Mouse (Mus musculus) monocyte, adult 5-6 weeks (primary cell): Measurements from ENCODE around the gene Mboat2. TPM values are rescaled to one million over a fixed set of nuclear protein-coding genes. Genes with fewer than 3 reads are reported as not detected.

Experiments
- ATAC-seq: fragments of 153-309, 156-312 bp; replicated peaks from 2 replicates; pipeline ENCODE4 v1.8.0; 2017; ENCODE audit warnings: mild to moderate bottlenecking; ENCODE audit not compliant: low TSS enrichment, insufficient number of reproducible peaks, severe bottlenecking, poor library complexity, low FRiP score
- total RNA-seq: library from RNA; stranded (forward); fragments of 200-1000, 200-491, 200-594 nt; gene quantifications from 3 replicates; pipeline ENCODE4 v1.2.3, GENCODE M21; 2017

Gene Mboat2
- total RNA-seq, 1 experiment from 2014 or later = 3.0 TPM

GRCm38 (mm10) chr12:24890684-24891459, 60.2 kb downstream of the Mboat2 start:
- no peak for ATAC-seq

- ATAC-seq = no peak
Measured at GRCm38 (mm10) chr12:24892536-24892935, 61.9 kb downstream of the Mboat2 start.

- ATAC-seq = no peak
Measured at GRCm38 (mm10) chr12:24893777-24894468, 63.2 kb downstream of the Mboat2 start.

GRCm38 (mm10) chr12:24895352-24895751, 64.7 kb downstream of the Mboat2 start:
- no peak for ATAC-seq

- ATAC-seq = no peak
Measured at GRCm38 (mm10) chr12:24897354-24897753, 66.7 kb downstream of the Mboat2 start.

- no peak for ATAC-seq
Measured at GRCm38 (mm10) chr12:24898226-24898625, 67.5 kb downstream of the Mboat2 start.

GRCm38 (mm10) chr12:24899636-24900035, 69.0 kb downstream of the Mboat2 start:
- ATAC-seq = no peak

- no peak for ATAC-seq
Measured at GRCm38 (mm10) chr12:24902736-24903135, 72.1 kb downstream of the Mboat2 start.

GRCm38 (mm10) chr12:24907894-24908293, 77.2 kb downstream of the Mboat2 start:
- no peak for ATAC-seq

GRCm38 (mm10) chr12:24909679-24910078, 79.0 kb downstream of the Mboat2 start:
- ATAC-seq = no peak

GRCm38 (mm10) chr12:24912174-24912573, 81.5 kb downstream of the Mboat2 start:
- no peak for ATAC-seq

GRCm38 (mm10) chr12:24912876-24913275, 82.2 kb downstream of the Mboat2 start:
- no peak for ATAC-seq

GRCm38 (mm10) chr12:24918575-24919262, 88.0 kb downstream of the Mboat2 start:
- no peak for ATAC-seq

- ATAC-seq = no peak
Measured at GRCm38 (mm10) chr12:24920861-24921260, 90.2 kb downstream of the Mboat2 start.

GRCm38 (mm10) chr12:24924003-24924402, 93.3 kb downstream of the Mboat2 start:
- no peak for ATAC-seq

GRCm38 (mm10) chr12:24925276-24925675, 94.6 kb downstream of the Mboat2 start:
- no peak for ATAC-seq

- no peak for ATAC-seq
Measured at GRCm38 (mm10) chr12:24925684-24926083, 95.0 kb downstream of the Mboat2 start.

GRCm38 (mm10) chr12:24928051-24928748, 97.5 kb downstream of the Mboat2 start:
- no peak for ATAC-seq

GRCm38 (mm10) chr12:24929043-24929442, 98.4 kb downstream of the Mboat2 start:
- no peak for ATAC-seq
